Mouse (Mus musculus) CH12.LX (cell line): Measurements from ENCODE around the gene Asb17.

Experiments
- CTCF ChIP-seq, 2 experiments: IDR thresholded peaks in 1 of 2; conservative IDR thresholded peaks in 1 of 2; 2 replicates each; pipeline ENCODE4 v1.5.1; 2011 to 2012; ENCODE audit warnings: low read depth in 2 of 2, low read length in 2 of 2, improper control_type of control experiment in 1 of 2, inconsistent platforms in 1 of 2, mild to moderate bottlenecking in 1 of 2, moderate library complexity in 1 of 2
- HCFC1 ChIP-seq: IDR thresholded peaks from 2 replicates; pipeline ENCODE4 v1.6.1; 2012; ENCODE audit warnings: low read depth, mild to moderate bottlenecking, inconsistent platforms, low read length, improper control_type of control experiment
- JUND ChIP-seq: conservative IDR thresholded peaks from 2 replicates; pipeline ENCODE4 v1.6.1; 2011; ENCODE audit warnings: low read depth, low read length, improper control_type of control experiment
- KAT2A ChIP-seq: IDR thresholded peaks from 2 replicates; pipeline ENCODE4 v1.6.1; 2012; ENCODE audit warnings: low read length, improper control_type of control experiment, inconsistent platforms; ENCODE audit not compliant: insufficient replicate concordance
- RCOR1 ChIP-seq: conservative IDR thresholded peaks from 2 replicates; pipeline ENCODE4 v1.6.1; 2012; ENCODE audit warnings: low read depth, mild to moderate bottlenecking, inconsistent platforms, low read length, improper control_type of control experiment

GRCm38 (mm10) chr3:153806077-153806772 lies 37.8 kb upstream of the Asb17 start:
- TF ChIP-seq CTCF (conservative IDR thresholded peaks at IDR 0.05 in 1 of 2, IDR thresholded peaks at IDR 0.05 in 1 of 2; ENCODE audit: low read depth in 2 of 2, low read length in 2 of 2) (peak; percentile 97 to 98), JUND (no peak), KAT2A (no peak), RCOR1 (no peak), HCFC1 (no peak)
